Mouse (Mus musculus) spleen, adult 2 months (tissue): ENCODE data around the gene Tmco3. TPM values are rescaled to one million over a fixed set of nuclear protein-coding genes. Genes with fewer than 3 reads are reported as not detected.

Experiments
- DNase-seq, 2 experiments: peaks; one replicate each; pipeline versions ENCODE4 v3.0.0 to v3.0.0-alpha.2; 2012 to 2021; ENCODE audit warnings: low spot score in 2 of 2, low read depth in 1 of 2
- H3K27ac ChIP-seq: fragments of 200-500 bp; 2 replicates; pipeline ENCODE4 v1.5.1; 2012; ENCODE audit warnings: low read length, inconsistent platforms; ENCODE audit not compliant: insufficient read depth
- H3K27me3 ChIP-seq: fragments of 200-500 bp; 2 replicates; pipeline ENCODE4 v1.6.1; 2012; ENCODE audit warnings: mild to moderate bottlenecking, moderate library complexity, low read length, inconsistent platforms; ENCODE audit not compliant: control insufficient read depth, insufficient read depth
- H3K36me3 ChIP-seq: fragments of 200-500 bp; 2 replicates; pipeline ENCODE4 v1.6.1; 2012; ENCODE audit warnings: mild to moderate bottlenecking, low read length, inconsistent platforms; ENCODE audit not compliant: control insufficient read depth, insufficient read depth
- H3K4me1 ChIP-seq: fragments of 200-500 bp; 2 replicates; pipeline ENCODE4 v1.6.1; 2011; ENCODE audit warnings: inconsistent platforms; ENCODE audit not compliant: control insufficient read depth, insufficient read depth, insufficient read length
- H3K4me3 ChIP-seq: fragments of 200-500 bp; 2 replicates; pipeline ENCODE4 v1.5.1; 2011; ENCODE audit warnings: mild to moderate bottlenecking, inconsistent platforms; ENCODE audit not compliant: insufficient read depth, insufficient read length; ENCODE audit errors: extremely low read depth
- CTCF ChIP-seq: fragments of 200-500 bp; IDR thresholded peaks from 2 replicates; pipeline ENCODE4 v1.5.1; 2011; ENCODE audit warnings: mild to moderate bottlenecking, inconsistent platforms; ENCODE audit not compliant: insufficient read depth, insufficient read length, insufficient replicate concordance; ENCODE audit errors: extremely low read depth
- POLR2A ChIP-seq: fragments of 200-500 bp; IDR thresholded peaks from 2 replicates; pipeline ENCODE4 v1.6.1; 2011; ENCODE audit warnings: low read depth, low read length, inconsistent platforms
- WGBS: fragments of 180-500 bp; shearing (Covaris S2); methylation state at CpG from one replicate; pipeline ENCODE4 v1.1.7; 2018; 5-methylcytosine and 5-hydroxymethylcytosine counted together
- polyA plus RNA-seq: library from polyadenylated mRNA; depleted of rRNA; stranded (reverse); fragments of >200 nt; gene quantifications from 2 replicates; pipeline ENCODE4 v1.2.3, GENCODE M21; 2012

Tmco3 gene
- polyA plus RNA-seq, 1 experiment, result 10.5 TPM

DNA sequence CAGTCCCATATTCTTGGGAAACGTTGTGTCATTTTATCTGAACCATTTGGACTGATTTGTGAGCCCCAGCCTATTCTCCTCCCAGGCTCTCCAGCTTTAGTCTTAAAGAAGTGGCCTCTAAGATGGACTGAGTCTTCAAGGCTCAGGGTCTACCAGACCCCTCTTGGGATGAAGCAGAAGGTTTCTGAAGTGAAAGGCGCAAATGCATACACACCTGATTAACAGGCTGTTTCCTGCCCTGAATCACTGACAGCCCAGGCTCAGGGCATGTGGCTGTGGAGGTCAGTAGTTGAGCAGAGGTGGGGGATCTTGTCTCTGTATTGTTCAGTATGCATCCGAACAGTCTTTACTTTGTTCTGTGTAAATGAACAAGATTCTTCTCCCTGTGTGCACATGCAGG is 49.7 kb downstream of the Tmco3 start:
- H3K27ac ChIP-seq, result no peak overlapping the region
- WGBS, result 35% methylated on average over 3 of the region's 3 CpGs
- DNase-seq, result no peak
- no peaks in the 10 kb centered on the region; the same call in 1 of the 2 replicates for H3K36me3 ChIP-seq
- no peaks in the 10 kb centered on the region for H3K27me3 ChIP-seq
- TF ChIP-seq POLR2A, result no peak
- TF ChIP-seq CTCF, result no peak
- H3K4me3 ChIP-seq, result no peak overlapping the region
- H3K4me1 ChIP-seq, result no peaks in the 10 kb centered on the region; the same call in 1 of the 2 replicates

DNA sequence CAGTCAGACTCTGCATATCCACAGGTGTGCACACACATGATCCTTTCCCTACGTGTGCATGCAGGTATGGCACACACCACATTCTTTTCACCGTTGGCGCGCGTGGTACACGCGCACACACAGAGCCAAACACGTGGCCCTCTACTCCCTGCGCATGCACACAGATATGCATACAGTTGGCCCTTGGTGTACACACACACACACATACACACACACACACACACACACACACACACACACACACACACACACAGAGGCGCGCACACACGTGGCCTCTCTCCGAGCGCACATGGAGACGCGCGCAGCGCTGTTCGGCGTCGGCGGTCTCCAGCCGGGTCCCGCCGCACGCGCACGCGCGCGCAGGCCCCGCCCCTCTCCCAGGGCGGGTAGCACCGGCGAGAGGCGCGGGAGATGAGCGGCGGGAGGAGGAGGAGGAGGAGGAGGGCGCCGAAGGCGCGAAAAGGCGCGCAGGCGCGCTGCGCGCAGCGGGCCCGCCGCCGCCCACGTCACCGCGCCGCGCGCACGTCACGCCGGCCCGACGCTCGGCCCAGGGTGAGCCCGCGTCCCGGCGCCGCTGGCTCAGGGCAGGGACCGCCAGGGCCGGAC is 50.4 kb downstream of the Tmco3 start, which contains the start of gene Tfdp1:
Gene Tfdp1 (plus strand): TSS at position 497 of the 606 bp plus-strand sequence.
- peak within 1 kb of the TSS; percentile 64 for H3K4me3 ChIP-seq
- H3K36me3 ChIP-seq, result no peaks in the 10 kb centered on the region; the same call in 1 of the 2 replicates
- H3K4me1 ChIP-seq, result no peaks in the 10 kb centered on the region; the same call in 1 of the 2 replicates
- 9% methylated on average over 63 of the region's 72 CpGs for WGBS
- no peaks in the 10 kb centered on the region for H3K27me3 ChIP-seq
- peak; percentile 43 to 55 for DNase-seq
- no peak within 1 kb of the TSS for H3K27ac ChIP-seq
- TF ChIP-seq CTCF (no peak), POLR2A (no peak)

DNA sequence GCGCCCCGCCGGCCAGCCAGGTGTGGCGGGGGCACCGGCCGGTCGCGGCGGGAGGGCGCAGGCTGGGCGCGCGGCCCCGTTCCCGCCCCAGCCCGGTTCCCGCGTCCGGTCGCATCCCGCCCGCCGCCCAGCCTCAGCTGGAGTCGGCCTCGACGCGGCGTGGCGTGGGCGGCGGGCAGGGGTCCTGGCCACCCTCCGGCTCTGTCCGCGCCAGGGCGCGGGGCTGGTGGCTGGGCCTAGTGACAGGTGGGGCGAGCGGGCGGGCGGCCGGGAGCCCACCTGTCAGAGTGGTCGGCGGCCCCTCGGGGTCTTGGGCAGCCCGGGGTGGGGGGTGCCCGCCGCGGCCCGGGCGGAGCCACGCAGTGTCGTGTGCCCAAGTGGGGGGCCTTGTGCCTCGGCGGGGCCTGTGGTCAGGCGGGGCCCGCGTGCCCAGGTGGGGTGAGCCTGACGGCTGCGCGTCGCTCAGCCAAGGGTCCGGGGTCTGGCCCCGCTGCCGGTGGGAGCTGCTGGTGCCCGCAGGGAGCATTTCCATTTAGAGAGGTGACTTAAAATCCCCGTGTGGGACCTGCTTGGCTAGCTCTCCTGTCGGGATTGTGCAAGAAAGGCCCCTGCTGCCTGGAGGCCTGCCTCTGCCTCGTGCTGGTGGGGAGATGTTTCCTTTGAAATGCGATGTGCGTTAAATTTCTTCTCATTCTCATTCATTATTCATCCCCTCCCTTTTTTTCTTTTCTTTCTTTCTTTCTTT is 51.1 kb downstream of the Tmco3 start:
- Histone ChIP-seq H3K4me3 (peak overlapping the region; percentile 64), H3K4me1 (no peaks in the 10 kb centered on the region; the same call in 1 of the 2 replicates), H3K27me3 (no peaks in the 10 kb centered on the region), H3K36me3 (peaks cover 4% of the 10 kb centered on the region), H3K27ac (no peak overlapping the region)
- TF ChIP-seq POLR2A, result no peak
- TF ChIP-seq CTCF, result no peak
- under 1% methylated on average over 68 of the region's 70 CpGs for WGBS
- DNase-seq, result no peak

DNA sequence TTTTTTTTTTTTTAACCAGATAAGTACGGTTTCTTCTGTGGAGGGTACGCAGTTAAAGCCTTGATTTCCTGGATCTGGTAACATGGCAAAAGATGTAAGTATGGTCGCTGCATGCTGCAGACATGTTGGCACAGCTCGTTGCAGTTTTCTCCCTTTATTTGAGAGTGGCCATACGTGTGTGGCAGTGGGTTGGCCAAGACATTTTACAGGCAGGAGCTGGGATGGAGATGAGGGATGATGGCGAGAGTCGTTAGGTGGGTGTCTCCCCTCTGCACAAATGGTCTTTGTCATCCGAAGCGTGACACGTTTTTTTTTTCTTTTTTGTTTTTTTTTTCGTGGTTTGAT is 51.6 kb downstream of the Tmco3 start:
- Histone ChIP-seq H3K27me3 (no peaks in the 10 kb centered on the region), H3K4me3 (peak overlapping the region; percentile 64), H3K27ac (no peak overlapping the region), H3K36me3 (peaks cover 4% of the 10 kb centered on the region), H3K4me1 (no peaks in the 10 kb centered on the region; the same call in 1 of the 2 replicates)
- TF ChIP-seq POLR2A (no peak), CTCF (no peak)
- WGBS, result 10% methylated on average over 11 of the region's 11 CpGs
- no peak for DNase-seq

DNA sequence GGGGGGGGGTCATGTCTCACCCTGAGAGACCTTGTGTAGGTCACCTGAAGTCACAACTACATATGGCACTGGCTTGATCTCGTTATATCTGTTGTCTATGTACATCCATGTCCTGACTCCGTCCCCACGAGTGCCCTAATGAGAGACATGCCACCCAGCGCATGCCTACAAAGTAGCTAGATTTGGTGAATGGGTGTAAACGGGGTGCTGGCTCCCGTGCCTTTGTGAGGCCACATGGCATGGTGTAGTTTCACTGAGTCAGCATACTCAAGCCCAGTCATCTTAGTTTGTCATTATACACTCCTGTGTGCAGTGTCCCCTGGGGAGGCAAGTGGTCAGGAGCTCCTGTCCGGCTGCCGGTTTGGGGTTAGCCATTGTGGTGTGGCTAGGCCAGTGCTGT is 52.7 kb downstream of the Tmco3 start:
- no peaks in the 10 kb centered on the region; the same call in 1 of the 2 replicates for H3K4me1 ChIP-seq
- no peak overlapping the region for H3K4me3 ChIP-seq
- peaks cover 4% of the 10 kb centered on the region for H3K36me3 ChIP-seq
- no peak for TF ChIP-seq POLR2A
- no peak for TF ChIP-seq CTCF
- DNase-seq, result no peak
- no peak overlapping the region for H3K27ac ChIP-seq
- no peaks in the 10 kb centered on the region for H3K27me3 ChIP-seq
- whole genome bisulfite sequencing, result 82% methylated on average over 8 of the region's 8 CpGs

DNA sequence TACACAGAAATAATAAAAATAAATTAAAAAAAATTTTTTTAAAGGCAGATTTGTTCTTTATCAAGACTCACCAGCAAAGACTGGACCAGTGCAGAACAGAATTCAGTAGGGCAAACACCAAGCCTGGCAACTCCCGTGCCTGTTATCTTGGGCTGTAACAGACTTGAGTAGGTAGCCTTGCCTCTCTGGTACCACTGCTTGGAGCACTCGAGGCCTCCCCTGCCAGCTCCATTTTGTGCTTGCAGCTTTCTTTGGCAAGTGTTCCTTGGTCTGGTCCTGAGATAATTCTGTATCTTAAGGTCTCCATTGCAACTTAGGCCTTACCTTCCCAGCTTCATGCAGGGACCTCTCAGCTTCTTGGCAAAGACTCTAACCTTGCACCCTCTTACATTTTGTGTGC is 54.4 kb downstream of the Tmco3 start:
- peaks cover 4% of the 10 kb centered on the region for H3K36me3 ChIP-seq
- DNase-seq, result no peak
- H3K4me3 ChIP-seq, result no peak overlapping the region
- no peak for TF ChIP-seq POLR2A
- no peak for TF ChIP-seq CTCF
- no peaks in the 10 kb centered on the region for H3K27me3 ChIP-seq
- 76% methylated on average over 2 of the region's 2 CpGs for WGBS
- H3K27ac ChIP-seq, result no peak overlapping the region
- no peaks in the 10 kb centered on the region; the same call in 1 of the 2 replicates for H3K4me1 ChIP-seq

DNA sequence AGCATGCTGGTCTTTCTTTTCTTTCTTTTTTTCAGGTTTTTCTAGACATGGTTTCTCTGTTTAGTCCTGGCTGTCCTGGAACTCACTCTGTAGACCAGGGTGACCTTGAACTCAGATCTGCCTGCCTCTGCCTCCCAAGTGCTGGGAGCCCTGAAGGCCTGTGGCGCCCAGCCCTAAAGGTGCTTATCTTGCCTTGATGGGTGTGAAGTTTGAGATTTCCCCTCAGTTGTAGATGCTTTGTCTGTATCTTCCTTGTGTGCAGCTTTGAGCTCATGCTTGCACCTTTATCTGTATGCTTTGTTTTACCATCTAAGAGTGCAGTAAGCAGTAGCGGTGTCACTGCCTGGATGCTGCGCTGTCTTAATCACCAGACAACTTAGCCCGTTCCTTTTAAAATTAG is 55.1 kb downstream of the Tmco3 start:
- H3K27ac ChIP-seq, result no peak overlapping the region
- peaks cover 4% of the 10 kb centered on the region for H3K36me3 ChIP-seq
- WGBS, result 85% methylated on average over 4 of the region's 4 CpGs
- H3K4me1 ChIP-seq, result no peaks in the 10 kb centered on the region; the same call in 1 of the 2 replicates
- TF ChIP-seq POLR2A, result no peak
- TF ChIP-seq CTCF, result no peak
- no peaks in the 10 kb centered on the region for H3K27me3 ChIP-seq
- H3K4me3 ChIP-seq, result no peak overlapping the region
- DNase-seq, result no peak
